Mouse (Mus musculus): ENCODE measurements around the gene Spint4. TPM values are rescaled to one million over a fixed set of nuclear protein-coding genes. Genes with fewer than 3 reads are reported as not detected.

Spint4 gene
- not detected in 2 replicates for polyA plus RNA-seq (2016; fragmentation: Nextera tagmentation; extraction: Ambion mirVana)

- 79% methylated on average over 4 of the region's 4 CpGs for WGBS
- DNase-seq (ENCODE audit: low spot score): no peak
- H3K27me3 ChIP-seq (ENCODE audit: insufficient read depth, poor library complexity, severe bottlenecking): no peaks in the 10 kb centered on the region
- H3K36me3 ChIP-seq: no peaks in the 10 kb centered on the region
- H3K9me3 ChIP-seq: no peaks in the 10 kb centered on the region
- H3K27ac ChIP-seq: no peak within 1 kb of the TSS
- H3K4me1 ChIP-seq: no peaks in the 10 kb centered on the region
- H3K4me3 ChIP-seq: no peak within 1 kb of the TSS
Observed at GRCm38 (mm10) chr2:164698201-164698600, at the start of gene Spint4. Spint4 (plus strand) TSS chr2:164698501.

- DNase-seq (ENCODE audit: low spot score): no peak
- Histone ChIP-seq H3K27me3 (ENCODE audit: insufficient read depth, poor library complexity, severe bottlenecking) (peaks cover 13% of the 10 kb centered on the region), H3K4me3 (no peak within 1 kb of the TSS), H3K4me1 (no peaks in the 10 kb centered on the region), H3K9me3 (no peaks in the 10 kb centered on the region), H3K36me3 (no peaks in the 10 kb centered on the region), H3K27ac (no peak within 1 kb of the TSS)
- 10% methylated on average over 11 of the region's 11 CpGs for WGBS
Observed at GRCm38 (mm10) chr2:164655858-164656257, 42.4 kb upstream of the Spint4 start, which contains the start of gene Wfdc10. Wfdc10 (plus strand) TSS chr2:164656046.

- no peak for DNase-seq (ENCODE audit: low spot score)
Observed at GRCm38 (mm10) chr2:164656483-164656882, 41.8 kb upstream of the Spint4 start, which contains the start of gene Wfdc9. Wfdc9 (minus strand) TSS chr2:164656583.

GRCm38 (mm10) chr2:164664851-164665250 lies 33.5 kb upstream of the Spint4 start:
- Histone ChIP-seq H3K4me3 (no peak overlapping the region), H3K9me3 (no peaks in the 10 kb centered on the region), H3K36me3 (no peaks in the 10 kb centered on the region), H3K27me3 (ENCODE audit: insufficient read depth, poor library complexity, severe bottlenecking) (no peaks in the 10 kb centered on the region), H3K27ac (no peak overlapping the region), H3K4me1 (no peaks in the 10 kb centered on the region)
- 84% methylated on average over 7 of the region's 7 CpGs for WGBS
- no peak for DNase-seq (ENCODE audit: low spot score)

More at GRCm38 (mm10) chr2:164656483-164656882, 41.8 kb upstream of the Spint4 start, which contains the start of gene Wfdc9:
- peaks cover 13% of the 10 kb centered on the region for H3K27me3 ChIP-seq (ENCODE audit: insufficient read depth, poor library complexity, severe bottlenecking)
- no peak within 1 kb of the TSS for H3K4me3 ChIP-seq
- H3K27ac ChIP-seq: no peak within 1 kb of the TSS
- no peaks in the 10 kb centered on the region for H3K36me3 ChIP-seq
- no peaks in the 10 kb centered on the region for H3K9me3 ChIP-seq
- WGBS: 70% methylated on average over 9 of the region's 9 CpGs
- H3K4me1 ChIP-seq: no peaks in the 10 kb centered on the region

- no peaks in the 10 kb centered on the region for H3K9me3 ChIP-seq
- H3K36me3 ChIP-seq: no peaks in the 10 kb centered on the region
- no peak for DNase-seq (ENCODE audit: low spot score)
- no peak overlapping the region for H3K4me3 ChIP-seq
- H3K4me1 ChIP-seq: no peaks in the 10 kb centered on the region
- H3K27me3 ChIP-seq (ENCODE audit: insufficient read depth, poor library complexity, severe bottlenecking): no peaks in the 10 kb centered on the region
- no peak overlapping the region for H3K27ac ChIP-seq
- WGBS: 75% methylated on average over 5 of the region's 5 CpGs
Observed at GRCm38 (mm10) chr2:164670261-164670660, 28.0 kb upstream of the Spint4 start.

DNA sequence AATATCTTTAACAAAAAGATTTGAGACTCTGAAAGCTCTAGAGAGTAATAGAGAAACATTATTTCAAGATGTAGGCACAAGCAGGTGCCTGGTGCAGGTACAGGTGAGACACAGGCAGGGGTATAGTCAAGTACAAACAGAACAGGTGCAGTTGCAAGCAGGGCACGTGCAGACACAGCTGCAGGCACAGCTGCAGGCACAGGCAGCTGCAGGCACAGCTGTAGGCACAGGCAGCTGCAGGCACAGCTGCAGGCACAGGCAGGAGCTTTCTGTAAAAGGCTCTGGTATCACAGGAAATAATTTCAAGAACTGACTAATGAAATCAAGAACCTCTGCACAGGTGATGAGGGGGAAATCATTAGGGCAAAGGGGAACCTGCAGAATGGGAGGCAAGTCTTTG lies 27.4 kb upstream of the Spint4 start:
- H3K27ac ChIP-seq: no peak overlapping the region
- 33% methylated on average over 1 of the region's 1 CpGs for WGBS
- DNase-seq (ENCODE audit: low spot score): no peak
- H3K27me3 ChIP-seq (ENCODE audit: insufficient read depth, poor library complexity, severe bottlenecking): no peaks in the 10 kb centered on the region
- no peaks in the 10 kb centered on the region for H3K9me3 ChIP-seq
- no peaks in the 10 kb centered on the region for H3K4me1 ChIP-seq
- H3K4me3 ChIP-seq: no peak overlapping the region
- H3K36me3 ChIP-seq: no peaks in the 10 kb centered on the region

DNA sequence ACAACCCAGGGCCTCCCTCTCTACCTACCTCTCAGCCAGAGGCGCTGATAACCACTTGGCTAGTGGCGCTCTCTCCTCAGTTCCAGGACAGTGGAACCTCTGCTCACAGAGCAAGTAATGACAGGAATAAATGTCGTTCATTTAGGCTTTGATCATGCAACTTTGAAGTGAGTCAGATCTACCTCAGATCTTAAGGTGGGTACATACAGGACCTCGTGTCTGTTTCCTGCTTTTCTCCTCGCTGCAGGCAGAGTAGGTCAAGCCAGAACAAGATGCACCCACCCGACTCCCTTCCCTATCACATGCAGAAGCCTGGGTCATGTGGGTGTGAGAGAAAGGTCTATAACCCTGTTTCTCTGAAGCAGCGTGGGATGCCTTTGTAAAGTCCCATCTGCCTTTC lies 24.3 kb upstream of the Spint4 start, which contains the start of gene Wfdc11:
TSS of gene Wfdc11 (minus strand) at position 101 of the 400 bp plus-strand sequence.
- no peaks in the 10 kb centered on the region for H3K36me3 ChIP-seq
- no peak within 1 kb of the TSS for H3K27ac ChIP-seq
- H3K4me3 ChIP-seq: no peak within 1 kb of the TSS
- no peaks in the 10 kb centered on the region for H3K27me3 ChIP-seq (ENCODE audit: insufficient read depth, poor library complexity, severe bottlenecking)
- peaks cover 4% of the 10 kb centered on the region; the same call in 1 of the 2 replicates for H3K4me1 ChIP-seq
- no peaks in the 10 kb centered on the region for H3K9me3 ChIP-seq
- 67% methylated on average over 7 of the region's 7 CpGs for WGBS
- no peak for DNase-seq (ENCODE audit: low spot score)

GRCm38 (mm10) chr2:164676103-164676502 lies 22.2 kb upstream of the Spint4 start:
- Histone ChIP-seq H3K4me3 (no peak overlapping the region), H3K27me3 (ENCODE audit: insufficient read depth, poor library complexity, severe bottlenecking) (no peaks in the 10 kb centered on the region), H3K9me3 (no peaks in the 10 kb centered on the region), H3K36me3 (no peaks in the 10 kb centered on the region), H3K27ac (no peak overlapping the region), H3K4me1 (peaks cover 8% of the 10 kb centered on the region; the same call in 1 of the 2 replicates)
- WGBS: 79% methylated on average over 7 of the region's 7 CpGs
- DNase-seq (ENCODE audit: low spot score): no peak

GRCm38 (mm10) chr2:164676916-164677685 lies 21.2 kb upstream of the Spint4 start:
- peaks cover 8% of the 10 kb centered on the region; the same call in 1 of the 2 replicates for H3K4me1 ChIP-seq
- WGBS: 79% methylated on average over 16 of the region's 16 CpGs
- H3K27me3 ChIP-seq (ENCODE audit: insufficient read depth, poor library complexity, severe bottlenecking): no peaks in the 10 kb centered on the region
- DNase-seq (ENCODE audit: low spot score): no peak
- no peaks in the 10 kb centered on the region for H3K9me3 ChIP-seq
- no peak overlapping the region for H3K27ac ChIP-seq
- H3K36me3 ChIP-seq: no peaks in the 10 kb centered on the region
- H3K4me3 ChIP-seq: no peak overlapping the region

- no peaks in the 10 kb centered on the region for H3K27me3 ChIP-seq (ENCODE audit: insufficient read depth, poor library complexity, severe bottlenecking)
- peaks cover 8% of the 10 kb centered on the region; the same call in 1 of the 2 replicates for H3K4me1 ChIP-seq
- peak overlapping the region; percentile 50 for H3K4me3 ChIP-seq
- 20% methylated on average over 19 of the region's 19 CpGs for WGBS
- no peaks in the 10 kb centered on the region for H3K36me3 ChIP-seq
- H3K9me3 ChIP-seq: no peaks in the 10 kb centered on the region
- H3K27ac ChIP-seq: no peak overlapping the region
- DNase-seq (ENCODE audit: low spot score): peak; percentile 91
Observed at GRCm38 (mm10) chr2:164678848-164679625, 19.3 kb upstream of the Spint4 start.

DNA sequence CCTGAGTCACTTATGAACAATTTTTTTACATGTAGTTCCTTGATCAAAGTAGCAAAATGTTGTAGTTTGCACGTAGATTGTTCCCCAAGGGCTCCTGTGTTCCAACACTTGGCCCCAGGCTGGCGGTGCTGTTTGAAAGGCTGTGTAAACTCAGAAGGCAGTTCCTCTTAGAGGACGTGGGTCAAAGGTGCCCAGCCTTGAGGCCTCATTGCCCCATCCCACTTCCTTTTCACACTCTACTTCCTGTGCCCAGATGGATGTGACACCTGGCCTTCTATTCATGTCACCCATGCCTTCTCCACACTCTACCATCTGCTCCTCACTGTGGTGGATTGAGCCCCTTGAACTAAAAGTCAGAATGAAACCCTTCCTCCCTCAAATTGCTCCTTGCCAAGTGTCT lies 18.4 kb upstream of the Spint4 start:
- H3K4me1 ChIP-seq: peaks cover 8% of the 10 kb centered on the region; the same call in 1 of the 2 replicates
- no peak overlapping the region for H3K4me3 ChIP-seq
- H3K9me3 ChIP-seq: no peaks in the 10 kb centered on the region
- DNase-seq (ENCODE audit: low spot score): no peak
- no peak overlapping the region for H3K27ac ChIP-seq
- H3K27me3 ChIP-seq (ENCODE audit: insufficient read depth, poor library complexity, severe bottlenecking): no peaks in the 10 kb centered on the region
- no peaks in the 10 kb centered on the region for H3K36me3 ChIP-seq
- WGBS: 53% methylated on average over 3 of the region's 3 CpGs

- no peak for DNase-seq (ENCODE audit: low spot score)
- Histone ChIP-seq H3K9me3 (no peaks in the 10 kb centered on the region), H3K27me3 (ENCODE audit: insufficient read depth, poor library complexity, severe bottlenecking) (peaks cover 4% of the 10 kb centered on the region; the same call in 1 of the 2 replicates), H3K4me3 (no peak within 1 kb of the TSS), H3K4me1 (no peaks in the 10 kb centered on the region), H3K27ac (no peak within 1 kb of the TSS), H3K36me3 (no peaks in the 10 kb centered on the region)
- WGBS: 43% methylated on average over 3 of the region's 3 CpGs
Observed at GRCm38 (mm10) chr2:164684807-164685206, 13.5 kb upstream of the Spint4 start, which contains the start of gene Wfdc13. Wfdc13 (plus strand) TSS chr2:164685107.

GRCm38 (mm10) chr2:164700959-164701358 lies 2.7 kb downstream of the Spint4 start:
- H3K4me3 ChIP-seq: no peak overlapping the region
- no peaks in the 10 kb centered on the region for H3K27me3 ChIP-seq (ENCODE audit: insufficient read depth, poor library complexity, severe bottlenecking)
- no peak for DNase-seq (ENCODE audit: low spot score)
- no peaks in the 10 kb centered on the region for H3K36me3 ChIP-seq
- H3K4me1 ChIP-seq: no peaks in the 10 kb centered on the region
- H3K9me3 ChIP-seq: no peaks in the 10 kb centered on the region
- 73% methylated on average over 5 of the region's 5 CpGs for WGBS
- H3K27ac ChIP-seq: no peak overlapping the region
